Mouse (Mus musculus): ENCODE data around the gene Smyd3. TPM values are rescaled to one million over a fixed set of nuclear protein-coding genes. Genes with fewer than 3 reads are reported as not detected.

Smyd3 gene
- polyA plus RNA-seq, 1 experiment from 2014 or later, result 12.6 TPM

GRCm38 (mm10) chr1:179108759-179109158, 409.1 kb downstream of the Smyd3 start:
- ATAC-seq (replicated peaks; ENCODE audit: insufficient number of reproducible peaks, low FRiP score, low TSS enrichment), result no peak
- H3K4me3 ChIP-seq (ENCODE audit: low read depth, low read length), result no peak overlapping the region
- H3K4me2 ChIP-seq, result no peak overlapping the region
- H3K9ac ChIP-seq (ENCODE audit: low read depth, low read length), result no peak overlapping the region
- no peaks in the 10 kb centered on the region; the same call in 1 of the 2 replicates for H3K9me3 ChIP-seq (replicated peaks; ENCODE audit: control insufficient read depth, low read length)
- H3K27ac ChIP-seq (ENCODE audit: low read depth, low read length), result 0 out of 2 replicates have a peak overlapping the region, but pooled peaks have one; percentile 1
- H3K36me3 ChIP-seq (ENCODE audit: control insufficient read depth, insufficient read depth, low read length), result no peaks in the 10 kb centered on the region
- no peaks in the 10 kb centered on the region for H3K27me3 ChIP-seq (ENCODE audit: control insufficient read depth, insufficient read depth, low read length)
- 33% methylated on average over 7 of the region's 7 CpGs for WGBS (ENCODE audit: insufficient replicate concordance)
- H3K4me1 ChIP-seq (ENCODE audit: control insufficient read depth, insufficient read depth, low read length), result 0 out of 2 replicates have a peak, but pooled peaks cover 3% of the 10 kb centered on the region

- Histone ChIP-seq H3K9me3 (replicated peaks; ENCODE audit: control insufficient read depth, low read length) (no peaks in the 10 kb centered on the region), H3K27ac (ENCODE audit: low read depth, low read length) (0 out of 2 replicates have a peak overlapping the region, but pooled peaks have one; percentile 24), H3K4me3 (ENCODE audit: low read depth, low read length) (no peak overlapping the region), H3K4me1 (ENCODE audit: control insufficient read depth, insufficient read depth, low read length) (0 out of 2 replicates have a peak, but pooled peaks cover 3% of the 10 kb centered on the region), H3K36me3 (ENCODE audit: control insufficient read depth, insufficient read depth, low read length) (no peaks in the 10 kb centered on the region), H3K4me2 (no peak overlapping the region), H3K27me3 (ENCODE audit: control insufficient read depth, insufficient read depth, low read length) (no peaks in the 10 kb centered on the region), H3K9ac (ENCODE audit: low read depth, low read length) (no peak overlapping the region)
- no peak for ATAC-seq (replicated peaks; ENCODE audit: insufficient number of reproducible peaks, low FRiP score, low TSS enrichment)
- 66% methylated on average over 16 of the region's 16 CpGs for WGBS (ENCODE audit: insufficient replicate concordance)
Observed at GRCm38 (mm10) chr1:179107761-179108694, 409.8 kb downstream of the Smyd3 start.

GRCm38 (mm10) chr1:179107211-179107610, 410.6 kb downstream of the Smyd3 start:
- WGBS (ENCODE audit: insufficient replicate concordance), result 73% methylated on average over 7 of the region's 7 CpGs
- H3K27me3 ChIP-seq (ENCODE audit: control insufficient read depth, insufficient read depth, low read length), result no peaks in the 10 kb centered on the region
- no peaks in the 10 kb centered on the region for H3K9me3 ChIP-seq (replicated peaks; ENCODE audit: control insufficient read depth, low read length)
- 0 out of 2 replicates have a peak, but pooled peaks cover 3% of the 10 kb centered on the region for H3K4me1 ChIP-seq (ENCODE audit: control insufficient read depth, insufficient read depth, low read length)
- 0 out of 2 replicates have a peak overlapping the region, but pooled peaks have one; percentile 24 for H3K27ac ChIP-seq (ENCODE audit: low read depth, low read length)
- H3K4me2 ChIP-seq, result no peak overlapping the region
- H3K36me3 ChIP-seq (ENCODE audit: control insufficient read depth, insufficient read depth, low read length), result no peaks in the 10 kb centered on the region
- ATAC-seq (replicated peaks; ENCODE audit: insufficient number of reproducible peaks, low FRiP score, low TSS enrichment), result no peak
- H3K4me3 ChIP-seq (ENCODE audit: low read depth, low read length), result no peak overlapping the region
- no peak overlapping the region for H3K9ac ChIP-seq (ENCODE audit: low read depth, low read length)

GRCm38 (mm10) chr1:179106702-179107145, 411.1 kb downstream of the Smyd3 start:
- Histone ChIP-seq H3K27me3 (ENCODE audit: control insufficient read depth, insufficient read depth, low read length) (no peaks in the 10 kb centered on the region), H3K4me3 (ENCODE audit: low read depth, low read length) (no peak overlapping the region), H3K4me1 (ENCODE audit: control insufficient read depth, insufficient read depth, low read length) (0 out of 2 replicates have a peak, but pooled peaks cover 3% of the 10 kb centered on the region), H3K9ac (ENCODE audit: low read depth, low read length) (no peak overlapping the region), H3K27ac (ENCODE audit: low read depth, low read length) (no peak overlapping the region), H3K4me2 (no peak overlapping the region), H3K36me3 (ENCODE audit: control insufficient read depth, insufficient read depth, low read length) (no peaks in the 10 kb centered on the region), H3K9me3 (replicated peaks; ENCODE audit: control insufficient read depth, low read length) (no peaks in the 10 kb centered on the region)
- ATAC-seq (replicated peaks; ENCODE audit: insufficient number of reproducible peaks, low FRiP score, low TSS enrichment), result no peak
- 83% methylated on average over 6 of the region's 6 CpGs for WGBS (ENCODE audit: insufficient replicate concordance)

- no peaks in the 10 kb centered on the region for H3K27me3 ChIP-seq (ENCODE audit: control insufficient read depth, insufficient read depth, low read length)
- 89% methylated on average over 18 of the region's 18 CpGs for WGBS (ENCODE audit: insufficient replicate concordance)
- H3K27ac ChIP-seq (ENCODE audit: low read depth, low read length), result no peak overlapping the region
- no peaks in the 10 kb centered on the region for H3K36me3 ChIP-seq (ENCODE audit: control insufficient read depth, insufficient read depth, low read length)
- H3K4me1 ChIP-seq (ENCODE audit: control insufficient read depth, insufficient read depth, low read length), result 0 out of 2 replicates have a peak, but pooled peaks cover 3% of the 10 kb centered on the region
- H3K4me2 ChIP-seq, result no peak overlapping the region
- ATAC-seq (replicated peaks; ENCODE audit: insufficient number of reproducible peaks, low FRiP score, low TSS enrichment), result no peak
- H3K9ac ChIP-seq (ENCODE audit: low read depth, low read length), result no peak overlapping the region
- no peaks in the 10 kb centered on the region for H3K9me3 ChIP-seq (replicated peaks; ENCODE audit: control insufficient read depth, low read length)
- H3K4me3 ChIP-seq (ENCODE audit: low read depth, low read length), result no peak overlapping the region
Observed at GRCm38 (mm10) chr1:179106103-179106701, 411.6 kb downstream of the Smyd3 start.

GRCm38 (mm10) chr1:179104447-179104846, 413.4 kb downstream of the Smyd3 start:
- 0 out of 2 replicates have a peak, but pooled peaks cover 3% of the 10 kb centered on the region for H3K4me1 ChIP-seq (ENCODE audit: control insufficient read depth, insufficient read depth, low read length)
- H3K36me3 ChIP-seq (ENCODE audit: control insufficient read depth, insufficient read depth, low read length), result no peaks in the 10 kb centered on the region
- no peak overlapping the region for H3K4me2 ChIP-seq
- H3K27ac ChIP-seq (ENCODE audit: low read depth, low read length), result no peak overlapping the region
- no peak overlapping the region for H3K4me3 ChIP-seq (ENCODE audit: low read depth, low read length)
- H3K27me3 ChIP-seq (ENCODE audit: control insufficient read depth, insufficient read depth, low read length), result no peaks in the 10 kb centered on the region
- H3K9ac ChIP-seq (ENCODE audit: low read depth, low read length), result no peak overlapping the region
- ATAC-seq (replicated peaks; ENCODE audit: insufficient number of reproducible peaks, low FRiP score, low TSS enrichment), result no peak
- WGBS (ENCODE audit: insufficient replicate concordance), result 88% methylated on average over 8 of the region's 8 CpGs
- no peaks in the 10 kb centered on the region for H3K9me3 ChIP-seq (replicated peaks; ENCODE audit: control insufficient read depth, low read length)

GRCm38 (mm10) chr1:179096993-179097392, 420.8 kb downstream of the Smyd3 start:
- H3K4me3 ChIP-seq (ENCODE audit: low read depth, low read length), result no peak overlapping the region
- H3K36me3 ChIP-seq (ENCODE audit: control insufficient read depth, insufficient read depth, low read length), result no peaks in the 10 kb centered on the region
- WGBS (ENCODE audit: insufficient replicate concordance), result 57% methylated on average over 8 of the region's 8 CpGs
- no peak overlapping the region for H3K4me2 ChIP-seq
- ATAC-seq (replicated peaks; ENCODE audit: insufficient number of reproducible peaks, low FRiP score, low TSS enrichment), result no peak
- H3K9ac ChIP-seq (ENCODE audit: low read depth, low read length), result no peak overlapping the region
- H3K27me3 ChIP-seq (ENCODE audit: control insufficient read depth, insufficient read depth, low read length), result no peaks in the 10 kb centered on the region
- 0 out of 2 replicates have a peak, but pooled peaks cover 3% of the 10 kb centered on the region for H3K4me1 ChIP-seq (ENCODE audit: control insufficient read depth, insufficient read depth, low read length)
- H3K27ac ChIP-seq (ENCODE audit: low read depth, low read length), result no peak overlapping the region
- no peaks in the 10 kb centered on the region for H3K9me3 ChIP-seq (replicated peaks; ENCODE audit: control insufficient read depth, low read length)

GRCm38 (mm10) chr1:179096323-179096722, 421.5 kb downstream of the Smyd3 start:
- WGBS (ENCODE audit: insufficient replicate concordance), result 53% methylated on average over 5 of the region's 5 CpGs
- no peak overlapping the region for H3K4me3 ChIP-seq (ENCODE audit: low read depth, low read length)
- H3K27me3 ChIP-seq (ENCODE audit: control insufficient read depth, insufficient read depth, low read length), result no peaks in the 10 kb centered on the region
- H3K27ac ChIP-seq (ENCODE audit: low read depth, low read length), result no peak overlapping the region
- no peak for ATAC-seq (replicated peaks; ENCODE audit: insufficient number of reproducible peaks, low FRiP score, low TSS enrichment)
- H3K9ac ChIP-seq (ENCODE audit: low read depth, low read length), result no peak overlapping the region
- 0 out of 2 replicates have a peak, but pooled peaks cover 3% of the 10 kb centered on the region for H3K4me1 ChIP-seq (ENCODE audit: control insufficient read depth, insufficient read depth, low read length)
- H3K36me3 ChIP-seq (ENCODE audit: control insufficient read depth, insufficient read depth, low read length), result no peaks in the 10 kb centered on the region
- H3K4me2 ChIP-seq, result no peak overlapping the region
- no peaks in the 10 kb centered on the region for H3K9me3 ChIP-seq (replicated peaks; ENCODE audit: control insufficient read depth, low read length)

All from heart, embryonic 11.5 days (tissue).